8 mouse cellular contexts compared by ENCODE assay signal in genomic region chr17:24351760-24352357, GRCm38 (mm10). TPM values are rescaled to one million over a fixed set of nuclear protein-coding genes. Genes with fewer than 3 reads are reported as not detected.
DNase-seq lines count a peak whose midpoint lies in the region; ATAC-seq and TF ChIP-seq lines count a peak whose summit lies in the region.

TSS of gene Abca3 (plus strand) at chr17:24351950.

- WGBS in bone marrow, adult 2 months, result under 1% methylated on average over 55 of the region's 55 CpGs
- under 1% methylated on average over 54 of the region's 55 CpGs for WGBS in embryonic facial prominence, embryonic 15.5 days
- under 1% methylated on average over 49 of the region's 55 CpGs for WGBS in kidney, embryonic 14.5 days
- 0% methylated on average over 49 of the region's 55 CpGs for WGBS in limb, embryonic 15.5 days

- H3K9me3 ChIP-seq in embryonic facial prominence, embryonic 15.5 days (replicated peaks), result no peaks in the 10 kb centered on the region
- H3K9me3 ChIP-seq in kidney, embryonic 14.5 days (ENCODE audit: control insufficient read depth, low read length), result no peaks in the 10 kb centered on the region
- H3K9me3 ChIP-seq in limb, embryonic 15.5 days, result no peaks in the 10 kb centered on the region

- peak; percentile 91 for DNase-seq in 3134 (ENCODE audit: extremely low read depth, insufficient read length, low spot score)
- DNase-seq in heart, adult 9 months (ENCODE audit: low spot score in 2 of 2), result peak; percentile 94 to 96
- DNase-seq in monocyte, adult 2 months (ENCODE audit: low read depth in 1 of 2, low spot score in 2 of 2), result peak; percentile 78 to 90
- DNase-seq in spleen, postnatal 36 days (ENCODE audit: low spot score in 2 of 2), result peak; percentile 96 to 98

- peak within 1 kb of the TSS; percentile 87 for H3K4me3 ChIP-seq in bone marrow, adult 2 months (replicated peaks; ENCODE audit: control insufficient read depth, low read depth, low read length)
- peak within 1 kb of the TSS; percentile 78 for H3K4me3 ChIP-seq in embryonic facial prominence, embryonic 15.5 days (replicated peaks)
- H3K4me3 ChIP-seq in kidney, embryonic 14.5 days (ENCODE audit: low read length), result peak within 1 kb of the TSS; percentile 66
- H3K4me3 ChIP-seq in limb, embryonic 15.5 days, result peak within 1 kb of the TSS; percentile 81

- peak; percentile 99 for TF ChIP-seq CTCF in bone marrow, adult 2 months (IDR thresholded peaks at IDR 0.05; ENCODE audit: control insufficient read depth, insufficient read depth, low read length)

- H3K4me2 ChIP-seq in embryonic facial prominence, embryonic 15.5 days (replicated peaks), result peak within 1 kb of the TSS; percentile 96
- peak within 1 kb of the TSS; percentile 92 for H3K4me2 ChIP-seq in kidney, embryonic 14.5 days (replicated peaks; ENCODE audit: low read depth, low read length)
- H3K4me2 ChIP-seq in limb, embryonic 15.5 days, result peak within 1 kb of the TSS; percentile 88

- peak within 1 kb of the TSS; percentile 79 for H3K27ac ChIP-seq in bone marrow, adult 2 months (ENCODE audit: control insufficient read depth, insufficient read depth, low read depth, low read length, poor library complexity)
- H3K27ac ChIP-seq in embryonic facial prominence, embryonic 15.5 days (replicated peaks), result no peak within 1 kb of the TSS
- 0 out of 2 replicates have a peak within 1 kb of the TSS, but pooled peaks have one; percentile 20 for H3K27ac ChIP-seq in kidney, embryonic 14.5 days (ENCODE audit: low read depth, low read length)
- peak within 1 kb of the TSS; percentile 54; the same call in 1 of the 2 replicates for H3K27ac ChIP-seq in limb, embryonic 15.5 days

- ATAC-seq in embryonic facial prominence, embryonic 15.5 days (ENCODE audit: insufficient number of reproducible peaks, low FRiP score, low TSS enrichment, low read depth), result peak; percentile 92
- peak; percentile 96 for ATAC-seq in kidney, embryonic 14.5 days (ENCODE audit: low FRiP score, low TSS enrichment)
- peak; percentile 93 for ATAC-seq in limb, embryonic 15.5 days (ENCODE audit: insufficient number of reproducible peaks, low FRiP score, low TSS enrichment, low read depth)

- TF ChIP-seq POLR2A in bone marrow, adult 2 months (IDR thresholded peaks at IDR 0.05; ENCODE audit: borderline replicate concordance, control insufficient read depth, low read depth, low read length), result peak; percentile 55; the same call in 1 of the 2 replicates

- peak within 1 kb of the TSS; percentile 64 for H3K9ac ChIP-seq in embryonic facial prominence, embryonic 15.5 days
- peak within 1 kb of the TSS; percentile 68 for H3K9ac ChIP-seq in kidney, embryonic 14.5 days (ENCODE audit: low read depth, low read length)
- peak within 1 kb of the TSS; percentile 68 for H3K9ac ChIP-seq in limb, embryonic 15.5 days

- no peaks in the 10 kb centered on the region; the same call in 1 of the 2 replicates for H3K4me1 ChIP-seq in bone marrow, adult 2 months (ENCODE audit: control insufficient read depth, insufficient read depth, low read length)
- H3K4me1 ChIP-seq in embryonic facial prominence, embryonic 15.5 days, result peaks cover 19% of the 10 kb centered on the region
- no peaks in the 10 kb centered on the region for H3K4me1 ChIP-seq in kidney, embryonic 14.5 days (ENCODE audit: control insufficient read depth, insufficient read depth, low read length)
- H3K4me1 ChIP-seq in limb, embryonic 15.5 days, result peaks cover 21% of the 10 kb centered on the region

- no peaks in the 10 kb centered on the region for H3K36me3 ChIP-seq in embryonic facial prominence, embryonic 15.5 days
- H3K36me3 ChIP-seq in kidney, embryonic 14.5 days (ENCODE audit: control insufficient read depth, insufficient read depth, low read length), result no peaks in the 10 kb centered on the region
- H3K36me3 ChIP-seq in limb, embryonic 15.5 days, result no peaks in the 10 kb centered on the region

- H3K27me3 ChIP-seq in embryonic facial prominence, embryonic 15.5 days, result peaks cover 19% of the 10 kb centered on the region
- peaks cover 11% of the 10 kb centered on the region for H3K27me3 ChIP-seq in kidney, embryonic 14.5 days (ENCODE audit: control insufficient read depth, insufficient read depth, low read length)
- H3K27me3 ChIP-seq in limb, embryonic 15.5 days, result peaks cover 24% of the 10 kb centered on the region

RNA-seq across cellular contexts. Expression of gene Abca3, which starts in this region (rescaled TPM):
- polyA plus RNA-seq in bone marrow, adult 2 months (2011; ENCODE audit: insufficient read depth, insufficient read length, low replicate concordance, missing spikeins), result 18.6 and 36.5 TPM in 2 replicates
- polyA plus RNA-seq in embryonic facial prominence, embryonic 15.5 days (2015; fragmentation: Nextera tagmentation; extraction: Ambion mirVana), result 8.1 and 8.3 TPM in 2 replicates
- polyA plus RNA-seq in kidney, embryonic 14.5 days (2014; fragmentation: Nextera tagmentation; extraction: Ambion mirVana), result 10.0 and 13.1 TPM in 2 replicates
- 8.0 and 9.3 TPM in 2 replicates for polyA plus RNA-seq in limb, embryonic 15.5 days (2015; fragmentation: Nextera tagmentation; extraction: Ambion mirVana)
